Mouse (Mus musculus) liver, postnatal 0 days (tissue): ENCODE measurements around the gene Fbxo44. TPM values are rescaled to one million over a fixed set of nuclear protein-coding genes. Genes with fewer than 3 reads are reported as not detected.
"Not testable (repeated sequence)": the region's sequence is repeated elsewhere in the genome, so short reads cannot be mapped to it uniquely, and the experiment has no call there.

ENCODE experiments used
- ATAC-seq: fragments of 200-750 bp; cut with Nextera tagmentation; 2 replicates; pipeline ENCODE4 v1.8.0; 2017; ENCODE audit warnings: mild to moderate bottlenecking, moderate library complexity
- DNase-seq: peaks from one replicate; pipeline ENCODE4 v3.0.0-alpha.2; 2016
- H3K27ac ChIP-seq: fragments of 300-500 bp; sonication (generic); 2 replicates; pipeline ENCODE4 v1.5.1; 2014; ENCODE audit warnings: antibody characterized with exemption, moderate library complexity, mild to moderate bottlenecking, low read depth
- H3K27me3 ChIP-seq: fragments of 300-500 bp; sonication (generic); 2 replicates; pipeline ENCODE4 v1.6.1; 2014; ENCODE audit warnings: low read length, control low read depth, mixed read lengths; ENCODE audit not compliant: insufficient read depth
- H3K36me3 ChIP-seq: fragments of 300-500 bp; sonication (generic); replicated peaks from 2 replicates; pipeline ENCODE4 v1.6.1; 2014; ENCODE audit warnings: mild to moderate bottlenecking, control low read depth, low read length, moderate library complexity, mixed read lengths; ENCODE audit not compliant: insufficient read depth
- H3K4me1 ChIP-seq: fragments of 300-500 bp; sonication (generic); 2 replicates; pipeline ENCODE4 v1.6.1; 2014; ENCODE audit warnings: antibody characterized with exemption, mild to moderate bottlenecking, control low read depth; ENCODE audit not compliant: insufficient read depth
- H3K4me2 ChIP-seq: fragments of 300-500 bp; sonication (generic); 2 replicates; pipeline ENCODE4 v1.6.1; 2014; ENCODE audit warnings: low read depth, mild to moderate bottlenecking, low read length, moderate library complexity, mixed read lengths
- H3K4me3 ChIP-seq: fragments of 300-500 bp; sonication (generic); 2 replicates; pipeline ENCODE4 v1.5.1; 2014; ENCODE audit warnings: low read depth, low read length
- H3K9ac ChIP-seq: fragments of 300-500 bp; sonication (generic); replicated peaks from 2 replicates; pipeline ENCODE4 v1.6.1; 2014; ENCODE audit warnings: mild to moderate bottlenecking, moderate library complexity
- H3K9me3 ChIP-seq: fragments of 300-500 bp; sonication (generic); 2 replicates; pipeline ENCODE4 v1.6.1; 2016; ENCODE audit warnings: mild to moderate bottlenecking, control low read depth, low read length, mixed read lengths
- CTCF ChIP-seq: sonication (generic); IDR thresholded peaks from 2 replicates; pipeline ENCODE4 v1.5.1; 2016; ENCODE audit warnings: antibody characterized with exemption, low read depth
- EP300 ChIP-seq: IDR thresholded peaks from 2 replicates; pipeline ENCODE4 v1.6.1; 2016; ENCODE audit warnings: antibody characterized with exemption, low read depth, mild to moderate bottlenecking
- WGBS: fragments of 180-500 bp; shearing (Covaris S2); extraction: QIAGEN DNeasy Blood & Tissue Kit; methylation state at CpG from one replicate; pipeline ENCODE4 v1.1.7; 2014; ENCODE audit not compliant: insufficient replicate concordance; 5-methylcytosine and 5-hydroxymethylcytosine counted together
- polyA plus RNA-seq: library from polyadenylated mRNA; unstranded; fragments of >200 nt; fragmentation: Nextera tagmentation; extraction: Ambion mirVana; gene quantifications from 2 replicates; pipeline ENCODE4 v1.2.1, GENCODE M21; 2015

The Fbxo44 gene
- polyA plus RNA-seq, 1 experiment from 2014 or later = 0.81 TPM

DNA sequence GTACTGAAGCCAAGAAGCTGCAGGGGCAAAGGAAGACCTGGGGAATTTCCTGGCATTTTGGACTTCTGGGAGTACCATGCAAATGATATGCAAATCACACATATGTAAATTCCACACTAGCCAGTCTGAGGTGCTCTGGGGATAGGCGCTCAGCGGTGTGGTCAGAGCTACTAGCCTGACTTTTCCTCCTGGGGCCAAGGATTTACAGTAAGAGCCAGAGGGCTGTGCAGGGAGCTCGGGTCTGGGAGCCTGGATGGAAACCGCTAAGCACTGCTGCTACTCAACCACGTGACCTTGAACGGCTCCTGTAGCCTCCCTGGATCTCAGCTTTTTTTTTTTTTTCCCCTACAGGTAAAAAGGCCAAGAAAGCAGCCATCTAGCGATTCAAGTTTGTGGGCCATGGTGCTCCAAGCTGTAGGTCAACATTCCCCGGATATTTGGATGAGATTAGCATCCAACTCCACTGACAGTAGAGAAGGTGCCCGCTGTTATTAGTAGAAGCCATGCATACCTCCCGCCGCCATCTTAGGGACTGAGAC, 32.5 kb upstream of the Fbxo44 start:
- Histone ChIP-seq H3K9ac (no peak overlapping the region), H3K36me3 (no peaks in the 10 kb centered on the region), H3K4me2 (no peak overlapping the region), H3K27ac (no peak overlapping the region), H3K9me3 (no peaks in the 10 kb centered on the region), H3K4me1 (peaks cover 3% of the 10 kb centered on the region; the same call in 1 of the 2 replicates), H3K4me3 (no peak overlapping the region), H3K27me3 (0 out of 2 replicates have a peak, but pooled peaks cover 3% of the 10 kb centered on the region)
- no peak for DNase-seq
- 32% methylated on average over 11 of the region's 11 CpGs for whole genome bisulfite sequencing
- TF ChIP-seq EP300 (no peak), CTCF (no peak)
- no peak for ATAC-seq

DNA sequence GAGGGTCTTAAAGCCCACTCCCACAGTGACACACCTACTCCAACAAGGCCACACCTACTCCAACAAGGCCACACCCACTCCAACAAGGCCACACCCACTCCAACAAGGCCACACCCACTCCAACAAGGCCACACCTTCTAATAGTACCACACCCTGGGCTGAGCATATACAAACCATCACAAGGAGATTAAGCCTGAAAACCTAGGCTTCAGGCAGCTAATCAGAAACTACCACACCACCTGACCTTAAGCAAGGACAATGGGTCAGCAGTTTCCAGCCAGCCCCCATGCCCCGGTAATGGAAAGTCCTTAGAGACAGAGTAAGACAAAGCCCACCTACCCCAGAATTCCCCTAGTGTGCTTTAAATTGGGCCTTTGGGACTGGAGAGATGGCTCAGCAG, 28.5 kb upstream of the Fbxo44 start:
- H3K9ac ChIP-seq, H3K9me3 ChIP-seq, H3K4me1 ChIP-seq, DNase-seq, H3K27me3 ChIP-seq, H3K27ac ChIP-seq, H3K4me3 ChIP-seq, H3K4me2 ChIP-seq, H3K36me3 ChIP-seq: not testable (repeated sequence)
- WGBS = 86% methylated on average over 1 of the region's 1 CpGs
- peak; percentile 49 for ATAC-seq

DNA sequence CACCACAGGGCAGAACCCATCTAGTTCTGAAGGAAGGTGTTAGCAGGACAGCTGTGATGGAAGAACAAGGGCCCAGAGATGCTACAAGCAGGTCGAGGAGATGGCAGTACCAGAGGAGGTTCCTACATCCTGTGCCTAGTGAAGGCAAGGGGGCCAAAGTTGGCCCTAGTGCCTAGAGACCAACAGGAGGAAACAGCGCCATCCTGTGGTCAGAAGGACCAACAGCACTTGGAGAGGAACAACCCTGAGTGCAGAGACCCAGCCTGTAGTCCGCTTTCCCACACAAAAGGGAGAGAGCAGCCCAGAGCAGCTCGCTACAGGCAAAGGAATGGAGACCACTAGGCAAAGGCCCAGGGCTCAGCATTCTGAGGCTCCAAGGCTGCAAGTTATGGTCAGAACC, 25.5 kb upstream of the Fbxo44 start:
- WGBS = 75% methylated on average over 4 of the region's 4 CpGs
- Histone ChIP-seq H3K4me1 (no peaks in the 10 kb centered on the region), H3K9me3 (no peaks in the 10 kb centered on the region), H3K4me3 (no peak overlapping the region), H3K4me2 (no peak overlapping the region), H3K27me3 (0 out of 2 replicates have a peak, but pooled peaks cover 3% of the 10 kb centered on the region), H3K36me3 (no peaks in the 10 kb centered on the region), H3K9ac (no peak overlapping the region), H3K27ac (no peak overlapping the region)
- ATAC-seq (no peak), DNase-seq (no peak)
- TF ChIP-seq CTCF = peak; percentile 41
- TF ChIP-seq EP300 = no peak

DNA sequence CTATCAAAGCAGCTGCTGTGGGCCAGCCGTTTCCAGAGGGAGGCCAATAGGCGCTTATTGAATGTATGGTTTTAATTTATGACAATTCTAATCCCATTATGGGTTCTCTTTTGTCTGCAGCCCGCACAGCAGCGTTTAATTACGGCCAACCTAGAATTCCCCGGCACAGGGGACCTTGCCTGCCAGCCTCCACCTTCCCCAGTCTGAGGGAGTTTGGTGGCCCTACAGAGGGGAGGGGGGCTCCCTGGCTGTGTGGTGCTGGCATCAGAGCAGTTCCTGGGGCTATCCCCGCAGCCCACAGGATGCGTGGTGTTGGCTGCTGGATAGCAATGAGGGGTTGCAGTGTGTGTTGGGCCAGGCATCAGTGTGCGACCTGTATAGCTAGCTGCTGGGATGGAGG, 24.3 kb upstream of the Fbxo44 start:
- ATAC-seq = no peak
- no peak for DNase-seq

DNA sequence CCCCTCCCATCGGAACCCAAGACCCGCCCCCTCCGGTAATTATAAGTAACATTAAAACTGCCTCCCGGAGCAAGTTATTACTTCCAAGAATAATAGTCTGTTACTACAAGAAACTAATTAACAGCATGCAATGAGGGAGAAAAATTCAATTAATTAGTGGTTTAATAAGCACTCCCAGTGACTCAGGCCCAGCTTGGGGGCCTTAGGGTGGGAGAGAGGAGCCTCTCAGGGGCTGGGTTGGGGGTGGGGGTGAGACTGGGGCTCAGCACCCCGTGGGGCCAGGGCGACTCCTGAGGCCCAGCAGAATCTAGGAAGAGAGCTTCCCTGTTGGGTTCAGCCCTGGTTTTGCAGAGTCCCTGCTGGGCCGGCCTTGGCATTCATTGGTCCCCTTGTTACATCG, 22.1 kb upstream of the Fbxo44 start:
- Histone ChIP-seq H3K9me3 (no peaks in the 10 kb centered on the region), H3K27me3 (no peaks in the 10 kb centered on the region), H3K27ac (no peak overlapping the region), H3K9ac (no peak overlapping the region), H3K36me3 (no peaks in the 10 kb centered on the region), H3K4me3 (no peak overlapping the region), H3K4me1 (no peaks in the 10 kb centered on the region), H3K4me2 (no peak overlapping the region)
- TF ChIP-seq EP300 = no peak
- no peak for TF ChIP-seq CTCF
- 40% methylated on average over 8 of the region's 8 CpGs for WGBS
- ATAC-seq (no peak), DNase-seq (no peak)

More for the DNA sequence above, 24.3 kb upstream of the Fbxo44 start:
- TF ChIP-seq CTCF (no peak), EP300 (no peak)
- H3K4me2 ChIP-seq = no peak overlapping the region
- H3K36me3 ChIP-seq = no peaks in the 10 kb centered on the region
- H3K27me3 ChIP-seq = 0 out of 2 replicates have a peak, but pooled peaks cover 3% of the 10 kb centered on the region
- H3K9ac ChIP-seq = no peak overlapping the region
- no peaks in the 10 kb centered on the region for H3K4me1 ChIP-seq
- H3K27ac ChIP-seq = no peak overlapping the region
- H3K9me3 ChIP-seq = no peaks in the 10 kb centered on the region
- no peak overlapping the region for H3K4me3 ChIP-seq
- WGBS = 71% methylated on average over 9 of the region's 9 CpGs

DNA sequence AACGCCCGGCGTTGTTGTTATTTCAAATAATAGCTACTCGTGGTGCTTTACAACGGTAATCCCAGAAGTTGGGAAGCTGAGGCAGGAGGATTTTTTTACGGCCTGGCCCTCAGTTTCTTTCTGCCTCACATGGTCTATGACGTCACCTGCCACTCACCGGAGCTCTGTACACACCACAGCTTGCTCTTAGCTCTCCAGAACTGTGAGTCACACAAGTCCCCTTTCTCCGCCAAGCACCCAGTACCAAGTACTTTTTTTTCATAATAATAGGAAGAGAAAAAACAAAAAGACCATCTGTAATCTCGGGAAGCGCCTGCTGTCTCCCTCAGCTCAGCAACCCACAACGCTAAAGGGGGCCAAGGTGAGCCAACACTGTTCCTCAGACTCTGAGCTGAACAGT, 21.2 kb upstream of the Fbxo44 start:
- H3K4me3 ChIP-seq = no peak overlapping the region
- 0 out of 2 replicates have a peak, but pooled peaks cover under 1% of the 10 kb centered on the region for H3K27me3 ChIP-seq
- DNase-seq (no peak), ATAC-seq (no peak)
- H3K27ac ChIP-seq = no peak overlapping the region
- no peaks in the 10 kb centered on the region for H3K9me3 ChIP-seq
- H3K4me1 ChIP-seq = no peaks in the 10 kb centered on the region
- no peak overlapping the region for H3K9ac ChIP-seq
- TF ChIP-seq EP300 (no peak), CTCF (no peak)
- no peak overlapping the region for H3K4me2 ChIP-seq
- WGBS = 81% methylated on average over 12 of the region's 12 CpGs
- H3K36me3 ChIP-seq = no peaks in the 10 kb centered on the region

DNA sequence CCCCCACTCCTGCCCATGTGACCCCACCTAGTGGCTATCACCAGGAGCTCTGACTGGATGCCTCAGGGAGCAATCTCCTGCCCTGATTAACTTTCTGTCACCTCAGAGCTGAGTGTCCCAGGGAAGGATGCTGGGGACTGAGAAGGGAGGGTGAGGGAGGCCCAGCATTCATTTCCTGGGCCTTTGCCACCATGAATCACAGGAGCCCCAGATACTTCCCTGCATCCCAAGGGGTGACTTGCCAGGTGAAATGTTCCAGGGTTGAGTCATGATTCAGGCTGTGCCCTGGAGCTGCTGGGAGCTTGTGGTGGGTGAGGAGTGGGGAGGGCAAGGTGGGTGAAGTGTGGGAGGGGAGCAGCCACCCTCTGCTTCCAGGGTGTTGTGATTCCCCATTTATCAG, 17.4 kb upstream of the Fbxo44 start:
- H3K27ac ChIP-seq = no peak overlapping the region
- H3K4me2 ChIP-seq = no peak overlapping the region
- DNase-seq (no peak), ATAC-seq (no peak)
- H3K4me3 ChIP-seq = no peak overlapping the region
- no peaks in the 10 kb centered on the region for H3K36me3 ChIP-seq
- no peak for TF ChIP-seq EP300
- no peak for TF ChIP-seq CTCF
- H3K9ac ChIP-seq = no peak overlapping the region
- H3K4me1 ChIP-seq = no peaks in the 10 kb centered on the region
- peaks cover 35% of the 10 kb centered on the region for H3K27me3 ChIP-seq
- no peaks in the 10 kb centered on the region for H3K9me3 ChIP-seq

DNA sequence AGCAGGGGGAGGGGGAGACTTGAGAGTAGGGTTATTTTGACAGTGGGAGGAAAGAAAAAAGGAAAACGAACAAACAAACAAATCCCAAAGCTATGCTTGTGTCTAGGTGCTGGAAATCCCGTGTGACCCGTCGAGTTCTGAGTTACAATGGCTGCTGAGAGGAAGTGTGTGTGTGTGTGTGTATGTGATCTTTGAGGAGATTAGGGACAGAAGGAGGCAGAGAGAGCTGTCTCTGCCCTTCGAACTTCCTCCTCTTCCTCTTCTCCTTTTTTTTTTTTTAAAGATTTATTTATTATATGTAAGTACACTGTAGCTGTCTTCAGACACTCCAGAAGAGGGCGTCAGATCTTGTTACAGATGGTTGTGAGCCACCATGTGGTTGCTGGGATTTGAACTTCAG, 16.3 kb upstream of the Fbxo44 start:
- not testable (repeated sequence) for ATAC-seq

More for the DNA sequence above, 16.3 kb upstream of the Fbxo44 start:
- not testable (repeated sequence) for H3K4me1 ChIP-seq, H3K27ac ChIP-seq, DNase-seq, H3K4me2 ChIP-seq, H3K4me3 ChIP-seq, H3K9me3 ChIP-seq, H3K9ac ChIP-seq, H3K36me3 ChIP-seq
- WGBS = 25% methylated on average over 5 of the region's 6 CpGs
- H3K27me3 ChIP-seq = peaks cover 44% of the 10 kb centered on the region
